Mouse (Mus musculus): ENCODE measurements around the gene Khdrbs1.

DNA sequence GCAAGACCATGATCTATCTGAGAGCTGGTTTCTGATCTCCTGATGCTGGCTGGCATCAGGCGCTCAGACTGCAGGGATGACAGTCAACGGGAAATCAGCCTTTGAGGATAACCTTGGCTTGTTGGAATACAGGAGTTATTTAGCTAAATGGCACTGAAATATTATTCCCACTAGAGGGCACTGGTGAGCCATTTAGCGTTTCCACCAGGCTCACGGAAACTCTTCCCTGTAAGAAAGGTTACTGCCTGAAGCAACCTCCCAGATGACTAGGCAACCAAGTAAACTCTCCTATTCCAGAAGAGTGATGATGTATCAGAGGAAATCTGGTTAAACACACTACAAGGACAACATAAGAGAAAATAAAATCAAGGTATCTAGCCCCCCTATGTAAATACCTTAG lies 43.1 kb upstream of the Khdrbs1 start:
- peak; percentile 93 for TF ChIP-seq CTCF (IDR thresholded peaks at IDR 0.05)
- peak; percentile 52; the same call in 1 of the 2 replicates for TF ChIP-seq EP300 (IDR thresholded peaks at IDR 0.05)

Measured in lung, postnatal 0 days (tissue).